Mouse (Mus musculus) embryo, embryonic 11.5 days (tissue): ENCODE results near the gene Jkamp.

Source experiments
- DNase-seq: peaks from one replicate; pipeline ENCODE4 v3.0.0-alpha.2; 2012; ENCODE audit warnings: low read depth, low spot score

Gene Jkamp

DNA sequence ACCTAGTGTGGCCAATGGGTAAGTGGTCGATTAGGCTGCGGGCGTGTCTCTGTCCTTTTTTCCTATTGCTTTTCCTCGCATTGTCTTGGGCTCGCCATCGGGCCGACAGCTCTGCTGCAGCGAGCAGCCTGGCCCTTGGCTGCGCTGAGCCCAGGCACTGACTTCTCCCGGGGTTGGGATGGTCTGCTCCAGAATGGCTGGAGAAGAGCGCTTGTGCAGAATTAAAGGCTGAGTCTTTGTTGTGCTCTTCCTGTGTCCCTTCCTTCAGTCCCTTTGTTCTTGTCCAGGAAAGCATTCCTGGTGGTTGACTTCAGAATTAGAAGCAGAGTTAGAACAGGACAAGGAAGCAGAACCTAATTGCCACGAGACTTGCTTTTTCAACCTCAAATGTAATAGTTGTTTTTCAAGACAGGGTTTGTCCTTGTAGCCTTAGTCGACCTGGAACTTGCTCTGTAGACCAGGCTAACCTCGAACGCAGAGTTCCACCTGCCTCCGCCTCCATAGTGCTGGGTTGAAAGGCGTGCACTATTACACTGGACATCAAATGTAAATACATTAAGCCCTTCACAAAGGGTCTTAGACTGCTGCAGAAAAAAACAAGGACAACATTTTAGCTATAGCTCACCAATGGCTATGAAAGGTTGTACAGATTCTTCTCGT, 907 bp downstream of the Jkamp start:
- no peak for DNase-seq

GRCm38 (mm10) chr12:72089802-72090201, 4.4 kb downstream of the Jkamp start:
- no peak for DNase-seq

GRCm38 (mm10) chr12:72096966-72097365, 11.6 kb downstream of the Jkamp start:
- no peak for DNase-seq

GRCm38 (mm10) chr12:72102776-72103175, 17.4 kb downstream of the Jkamp start:
- DNase-seq, result no peak

DNA sequence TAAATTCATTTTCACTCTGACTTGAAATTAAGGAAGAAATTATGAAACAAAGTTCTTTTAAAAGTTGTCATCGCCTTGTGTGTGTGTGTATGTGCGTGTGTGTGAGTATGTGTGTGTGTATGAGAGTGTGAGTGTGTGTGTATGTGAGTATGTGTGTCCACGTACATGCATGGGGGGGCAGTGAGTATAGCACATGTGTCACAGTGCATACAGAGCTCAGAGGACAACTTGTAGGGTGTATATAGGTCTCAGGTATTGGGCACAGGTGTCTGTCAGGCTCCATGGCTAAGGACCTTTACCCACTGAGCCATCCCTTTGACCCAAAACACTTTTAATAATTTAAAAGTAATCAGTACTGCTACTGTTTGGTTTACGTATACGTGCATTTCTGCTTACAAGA, 18.6 kb downstream of the Jkamp start:
- no peak for DNase-seq

DNA sequence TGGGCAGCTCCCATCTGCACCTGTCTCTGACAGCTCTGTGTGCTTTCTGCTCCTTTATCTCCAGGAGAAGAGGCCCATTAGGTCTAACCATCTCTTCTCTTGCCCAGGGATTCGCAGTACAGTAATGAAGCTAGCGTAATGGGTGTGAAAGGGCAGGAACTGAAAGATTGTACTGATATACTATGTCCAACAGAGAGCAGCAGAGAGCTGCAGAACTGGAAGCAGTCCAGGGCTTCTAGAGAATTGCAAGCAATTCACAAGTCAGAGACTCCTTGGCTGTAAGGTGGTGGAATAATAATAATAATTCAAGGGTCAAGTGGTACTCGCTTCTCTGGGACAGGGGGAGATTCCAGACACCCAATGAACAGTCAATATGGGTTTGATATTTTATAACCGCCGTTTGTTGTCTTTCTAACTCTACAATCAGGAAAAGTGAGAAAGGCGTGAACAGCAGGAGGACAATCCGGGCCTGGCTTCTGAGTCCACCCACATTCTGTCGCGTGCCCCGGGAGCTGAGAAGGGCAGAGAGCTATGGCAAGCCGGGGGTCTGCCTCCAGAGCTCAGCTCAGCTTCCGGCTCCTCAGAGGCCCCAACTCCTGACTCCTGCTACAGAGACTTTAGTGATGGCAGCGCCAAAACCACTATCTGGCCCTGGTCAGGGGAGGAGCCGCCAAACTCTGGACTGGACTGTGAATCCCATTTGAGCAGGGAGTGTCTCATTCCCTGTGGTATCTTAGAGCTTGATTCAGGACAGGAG, 19.3 kb downstream of the Jkamp start:
- DNase-seq, result peak; percentile 73

DNA sequence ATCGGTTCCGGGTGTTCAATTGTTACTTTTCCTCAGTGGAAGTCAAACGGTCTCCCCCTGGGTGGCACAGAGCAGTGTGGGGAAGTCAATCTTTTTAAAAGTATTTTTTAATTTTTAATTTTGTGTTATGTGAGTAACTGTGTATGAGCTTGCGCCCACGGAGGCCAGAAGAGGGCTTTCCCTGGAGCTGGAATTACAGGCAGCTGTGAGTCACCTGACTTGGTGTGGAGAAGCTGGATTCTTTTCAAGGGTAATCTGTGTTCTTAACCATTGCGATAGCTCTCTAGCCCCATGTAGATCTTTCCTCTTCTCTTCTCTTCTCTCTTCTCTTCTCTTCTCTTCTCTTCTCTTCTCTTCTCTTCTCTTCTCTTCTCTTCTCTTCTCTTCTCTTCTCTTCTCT, 29.7 kb downstream of the Jkamp start:
- no peak for DNase-seq

DNA sequence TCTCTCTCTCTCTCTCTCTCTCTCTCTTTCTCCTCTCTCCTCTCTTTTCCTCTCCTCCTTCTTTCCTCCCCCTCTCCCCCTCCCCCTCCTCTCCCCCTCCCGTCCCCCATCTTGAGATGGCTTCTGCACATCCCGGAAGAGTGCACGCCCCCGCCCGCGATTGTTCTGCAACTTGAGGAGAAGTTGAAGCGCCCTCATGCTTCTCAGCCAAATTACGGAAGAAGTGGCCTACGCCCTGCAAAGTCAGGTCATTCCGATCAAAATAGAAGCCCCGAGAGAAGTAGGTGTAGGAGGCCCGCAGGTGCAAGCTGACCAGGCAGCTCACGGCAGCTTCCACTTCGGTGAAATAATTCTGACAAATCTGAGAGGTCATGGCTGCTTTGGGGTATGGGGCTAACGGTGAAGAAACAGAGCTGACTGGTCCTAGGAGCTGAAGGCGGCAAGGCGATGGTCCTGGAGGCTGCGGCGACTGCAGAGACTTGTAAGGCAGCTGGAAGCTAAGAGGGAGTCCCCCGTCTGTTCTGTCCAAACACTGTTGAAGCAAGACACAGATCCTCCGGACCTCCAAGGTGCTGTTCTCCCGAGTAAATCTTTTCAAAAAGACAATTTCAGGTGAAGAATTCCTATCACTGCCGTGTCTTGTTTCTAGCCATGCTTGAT, 30.4 kb downstream of the Jkamp start:
- no peak for DNase-seq

DNA sequence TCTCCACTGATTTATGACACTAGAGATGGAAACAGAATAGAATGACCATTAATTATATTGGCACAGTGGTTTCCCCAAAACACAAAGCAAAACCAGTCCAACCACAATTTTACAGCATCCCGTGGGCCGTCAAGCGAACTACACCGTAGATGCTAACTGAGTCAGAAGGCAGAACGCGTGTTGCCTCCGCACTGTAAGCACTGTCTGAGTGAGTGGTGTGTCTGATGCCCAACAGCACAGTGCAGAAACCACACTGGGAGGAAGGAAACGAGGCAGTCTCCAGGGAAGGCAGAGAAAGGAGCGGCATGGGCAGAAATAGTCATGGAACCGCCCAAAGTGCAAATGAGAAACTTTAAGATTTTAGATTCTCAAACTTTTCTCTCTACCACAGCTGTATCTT, 43.8 kb downstream of the Jkamp start:
- DNase-seq, result no peak

- DNase-seq, result no peak
These were observed 65.4 kb downstream of the Jkamp start for GRCm38 (mm10) chr12:72150786-72151185.
